Mouse (Mus musculus): ENCODE measurements around the gene Rap1gds1. TPM values are rescaled to one million over a fixed set of nuclear protein-coding genes. Genes with fewer than 3 reads are reported as not detected.

The Rap1gds1 gene
- polyA plus RNA-seq, 1 experiment from 2014 or later, result 54.4 TPM

- no peaks in the 10 kb centered on the region for H3K27me3 ChIP-seq (ENCODE audit: low read depth, poor library complexity, severe bottlenecking)
- no peak overlapping the region for H3K4me3 ChIP-seq
- no peak overlapping the region for H3K27ac ChIP-seq
- H3K4me1 ChIP-seq, result peaks cover 22% of the 10 kb centered on the region
- no peaks in the 10 kb centered on the region for H3K9me3 ChIP-seq (replicated peaks)
- 94% methylated on average over 11 of the region's 11 CpGs for WGBS
- H3K36me3 ChIP-seq, result no peaks in the 10 kb centered on the region
- DNase-seq (ENCODE audit: low spot score), result no peak
These were observed 193.8 kb downstream of the Rap1gds1 start for GRCm38 (mm10) chr3:138880999-138881724.

- Histone ChIP-seq H3K27ac (no peak overlapping the region), H3K27me3 (ENCODE audit: low read depth, poor library complexity, severe bottlenecking) (no peaks in the 10 kb centered on the region), H3K4me1 (peaks cover 38% of the 10 kb centered on the region), H3K9me3 (replicated peaks) (no peaks in the 10 kb centered on the region), H3K4me3 (no peak overlapping the region), H3K36me3 (peaks cover 2% of the 10 kb centered on the region; the same call in 1 of the 2 replicates)
- no peak for DNase-seq (ENCODE audit: low spot score)
- 63% methylated on average over 4 of the region's 4 CpGs for WGBS
These were observed 197.3 kb downstream of the Rap1gds1 start for GRCm38 (mm10) chr3:138877741-138878140.

DNA sequence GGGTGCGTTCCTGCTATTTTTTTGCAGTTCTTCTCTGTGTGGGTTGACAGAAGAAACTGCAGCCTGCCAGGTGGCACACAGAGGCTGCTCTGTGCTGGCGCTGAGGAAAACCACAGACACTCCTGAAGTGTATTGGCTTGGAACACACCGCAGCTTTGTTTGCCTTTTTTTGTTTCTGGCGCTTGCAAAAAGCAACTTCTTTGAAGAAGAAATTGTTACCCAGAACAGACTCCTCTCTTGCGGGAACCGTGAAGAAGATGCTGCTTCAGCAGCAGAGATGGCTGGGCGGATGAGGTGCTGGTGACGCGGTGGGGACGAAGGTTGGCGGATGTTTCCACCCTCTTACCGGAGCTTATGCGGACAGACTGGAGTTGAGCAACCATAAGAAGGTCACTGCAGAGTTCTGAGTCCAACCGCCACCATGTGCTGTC is 198.1 kb downstream of the Rap1gds1 start:
- Histone ChIP-seq H3K9me3 (replicated peaks) (no peaks in the 10 kb centered on the region), H3K4me1 (peaks cover 38% of the 10 kb centered on the region), H3K27ac (peak overlapping the region; percentile 26; the same call in 1 of the 2 replicates), H3K36me3 (peaks cover 2% of the 10 kb centered on the region; the same call in 1 of the 2 replicates), H3K4me3 (no peak overlapping the region), H3K27me3 (ENCODE audit: low read depth, poor library complexity, severe bottlenecking) (no peaks in the 10 kb centered on the region)
- no peak for DNase-seq (ENCODE audit: low spot score)
- WGBS, result 90% methylated on average over 14 of the region's 14 CpGs

DNA sequence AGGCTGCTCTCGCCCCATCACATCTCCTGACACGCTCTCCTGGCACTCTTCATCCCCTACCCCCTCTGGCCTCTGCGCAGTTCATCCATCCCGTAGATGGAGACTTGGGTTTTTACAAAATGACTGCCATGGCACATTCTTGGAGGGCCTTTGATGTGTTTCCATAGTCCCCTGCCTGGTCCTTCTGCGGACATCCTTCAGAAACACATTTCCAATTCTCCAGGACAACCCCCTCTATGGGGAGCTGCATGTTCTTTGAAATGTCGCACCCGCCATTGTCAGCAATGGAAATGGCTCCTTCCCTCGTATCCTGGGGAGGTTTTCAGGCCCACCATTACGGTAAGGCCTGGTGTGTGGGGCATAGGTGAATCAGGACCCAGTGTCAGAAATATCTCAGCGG is 198.6 kb downstream of the Rap1gds1 start:
- H3K27ac ChIP-seq, result peak overlapping the region; percentile 26; the same call in 1 of the 2 replicates
- no peaks in the 10 kb centered on the region for H3K9me3 ChIP-seq (replicated peaks)
- H3K36me3 ChIP-seq, result peaks cover 2% of the 10 kb centered on the region; the same call in 1 of the 2 replicates
- H3K27me3 ChIP-seq (ENCODE audit: low read depth, poor library complexity, severe bottlenecking), result no peaks in the 10 kb centered on the region
- 90% methylated on average over 10 of the region's 10 CpGs for WGBS
- DNase-seq (ENCODE audit: low spot score), result no peak
- peaks cover 38% of the 10 kb centered on the region for H3K4me1 ChIP-seq
- no peak overlapping the region for H3K4me3 ChIP-seq

- Histone ChIP-seq H3K4me1 (peaks cover 38% of the 10 kb centered on the region), H3K4me3 (no peak overlapping the region), H3K9me3 (replicated peaks) (no peaks in the 10 kb centered on the region), H3K27ac (no peak overlapping the region), H3K27me3 (ENCODE audit: low read depth, poor library complexity, severe bottlenecking) (no peaks in the 10 kb centered on the region), H3K36me3 (peaks cover 2% of the 10 kb centered on the region; the same call in 1 of the 2 replicates)
- 98% methylated on average over 6 of the region's 6 CpGs for WGBS
- no peak for DNase-seq (ENCODE audit: low spot score)
These were observed 199.1 kb downstream of the Rap1gds1 start for GRCm38 (mm10) chr3:138875936-138876335.

Other genes starting within 250 kb of the Rap1gds1 start
- 0.09 TPM in 1 of 2 replicates, not detected in the other for gene Stpg2, start 130.5 kb upstream of the Rap1gds1 start, polyA plus RNA-seq (2016; fragmentation: Nextera tagmentation; extraction: Ambion mirVana)

All from limb, embryonic 10.5 days (tissue).